Mouse (Mus musculus) 416B (cell line): Measurements from ENCODE around the gene Gna12.

Experiments
- DNase-seq: peaks from one replicate; pipeline ENCODE4 v3.0.0; 2011; ENCODE audit warnings: low read depth

Gene Gna12

GRCm38 (mm10) chr5:140796051-140796450 is 34.2 kb downstream of the Gna12 start:
- DNase-seq = no peak

GRCm38 (mm10) chr5:140795176-140795575 is 35.1 kb downstream of the Gna12 start:
- DNase-seq = peak; percentile 87

- DNase-seq = no peak
These were observed 35.5 kb downstream of the Gna12 start for GRCm38 (mm10) chr5:140794753-140795152.

GRCm38 (mm10) chr5:140792233-140792632 is 38.0 kb downstream of the Gna12 start:
- peak; percentile 44 for DNase-seq

- DNase-seq = peak; percentile 97
These were observed 39.0 kb downstream of the Gna12 start for GRCm38 (mm10) chr5:140790937-140791877.

GRCm38 (mm10) chr5:140790392-140790791 is 39.8 kb downstream of the Gna12 start:
- DNase-seq = peak; percentile 66

GRCm38 (mm10) chr5:140789561-140789960 is 40.7 kb downstream of the Gna12 start:
- no peak for DNase-seq

GRCm38 (mm10) chr5:140785240-140785872 is 44.9 kb downstream of the Gna12 start:
- no peak for DNase-seq

GRCm38 (mm10) chr5:140784288-140784687 is 45.9 kb downstream of the Gna12 start:
- DNase-seq = no peak

- peak; percentile 35 for DNase-seq
These were observed 46.7 kb downstream of the Gna12 start for GRCm38 (mm10) chr5:140783577-140783976.

- DNase-seq = no peak
These were observed 48.2 kb downstream of the Gna12 start for GRCm38 (mm10) chr5:140781886-140782572.

GRCm38 (mm10) chr5:140781122-140781521 is 49.1 kb downstream of the Gna12 start:
- peak; percentile 61 for DNase-seq

- DNase-seq = peak; percentile 36
These were observed 53.3 kb downstream of the Gna12 start for GRCm38 (mm10) chr5:140776968-140777367.

- no peak for DNase-seq
These were observed 55.1 kb downstream of the Gna12 start for GRCm38 (mm10) chr5:140775111-140775510.

- DNase-seq = no peak
These were observed 58.1 kb downstream of the Gna12 start for GRCm38 (mm10) chr5:140772158-140772557.

- DNase-seq = peak; percentile 59
These were observed 58.6 kb downstream of the Gna12 start for GRCm38 (mm10) chr5:140771612-140772011.

GRCm38 (mm10) chr5:140768333-140768732 is 61.9 kb downstream of the Gna12 start:
- DNase-seq = peak; percentile 51

- DNase-seq = peak; percentile 96
These were observed 62.5 kb downstream of the Gna12 start for GRCm38 (mm10) chr5:140767704-140768141.

- no peak for DNase-seq
These were observed 63.7 kb downstream of the Gna12 start for GRCm38 (mm10) chr5:140766566-140766965.

- peak; percentile 88 for DNase-seq
These were observed 65.2 kb downstream of the Gna12 start for GRCm38 (mm10) chr5:140764921-140765613.

GRCm38 (mm10) chr5:140762540-140762939 is 67.7 kb downstream of the Gna12 start:
- no peak for DNase-seq

- DNase-seq = no peak
These were observed 71.4 kb downstream of the Gna12 start for GRCm38 (mm10) chr5:140758864-140759263.
